Mouse (Mus musculus) cortical plate, adult 2 months (tissue): ENCODE results near the gene Irx3.

Experiments used
- CTCF ChIP-seq: fragments of 200-500 bp; IDR thresholded peaks from 2 replicates; pipeline ENCODE4 v1.5.1; 2011; ENCODE audit warnings: mild to moderate bottlenecking, control low read depth, low read length; ENCODE audit not compliant: insufficient read depth; ENCODE audit errors: extremely low read depth
- POLR2A ChIP-seq: fragments of 200-500 bp; IDR thresholded peaks from 2 replicates; pipeline ENCODE4 v1.6.1; 2011; ENCODE audit warnings: mild to moderate bottlenecking, low read length, control low read depth; ENCODE audit not compliant: insufficient read depth; ENCODE audit errors: extremely low read depth

DNA sequence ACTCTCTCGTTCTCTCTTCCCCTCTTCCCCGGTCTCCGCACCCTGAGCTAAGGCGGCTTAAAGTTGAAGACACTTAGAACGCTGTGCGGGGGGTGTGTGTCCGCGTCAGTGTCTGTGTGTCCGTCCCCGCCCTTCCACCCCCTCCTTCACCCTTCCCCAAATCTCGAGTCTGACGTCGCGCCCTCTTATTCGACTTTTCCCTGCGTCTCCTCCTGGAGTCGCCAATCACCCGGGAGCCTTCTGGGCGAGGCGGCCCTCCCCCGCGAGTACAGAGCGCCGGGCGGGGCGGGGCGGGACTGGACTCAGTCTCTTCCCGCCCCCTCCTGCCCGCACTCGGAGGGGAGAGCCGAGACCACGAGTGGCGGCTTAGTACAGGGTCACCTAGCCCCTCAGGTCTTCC lies at the start of gene Irx3:
- TF ChIP-seq POLR2A = no peak
- no peak for TF ChIP-seq CTCF
